Mouse (Mus musculus): ENCODE measurements around the gene Cdca8. TPM values are rescaled to one million over a fixed set of nuclear protein-coding genes. Genes with fewer than 3 reads are reported as not detected.
A peak's percentile ranks its signal among the peaks of the same experiment; 100 is the strongest.

The Cdca8 gene
- polyA plus RNA-seq, 1 experiment from 2014 or later, result 210 TPM

GRCm38 (mm10) chr4:124964912-124965599, 25.9 kb upstream of the Cdca8 start:
- no peaks in the 10 kb centered on the region for H3K9me3 ChIP-seq (ENCODE audit: control insufficient read depth, low read length)
- peaks cover 24% of the 10 kb centered on the region for H3K27me3 ChIP-seq (ENCODE audit: control insufficient read depth, insufficient read depth, low read length)
- H3K4me1 ChIP-seq (ENCODE audit: control insufficient read depth, insufficient read depth, low read length), result peaks cover 25% of the 10 kb centered on the region
- ATAC-seq (ENCODE audit: insufficient number of reproducible peaks, low FRiP score, low TSS enrichment, low read depth) (no peak; the same call in 1 of the 2 replicates), DNase-seq (ENCODE audit: low spot score) (no peak)
- no peak overlapping the region for H3K9ac ChIP-seq (ENCODE audit: low read length)
- H3K36me3 ChIP-seq (ENCODE audit: control insufficient read depth, insufficient read depth, low read length), result no peaks in the 10 kb centered on the region
- no peak overlapping the region for H3K27ac ChIP-seq (replicated peaks; ENCODE audit: low read depth, low read length)
- H3K4me2 ChIP-seq (ENCODE audit: low read depth, severe bottlenecking), result no peak overlapping the region
- 6% methylated on average over 8 of the region's 8 CpGs for WGBS
- H3K4me3 ChIP-seq (ENCODE audit: low read depth, low read length), result no peak overlapping the region

DNA sequence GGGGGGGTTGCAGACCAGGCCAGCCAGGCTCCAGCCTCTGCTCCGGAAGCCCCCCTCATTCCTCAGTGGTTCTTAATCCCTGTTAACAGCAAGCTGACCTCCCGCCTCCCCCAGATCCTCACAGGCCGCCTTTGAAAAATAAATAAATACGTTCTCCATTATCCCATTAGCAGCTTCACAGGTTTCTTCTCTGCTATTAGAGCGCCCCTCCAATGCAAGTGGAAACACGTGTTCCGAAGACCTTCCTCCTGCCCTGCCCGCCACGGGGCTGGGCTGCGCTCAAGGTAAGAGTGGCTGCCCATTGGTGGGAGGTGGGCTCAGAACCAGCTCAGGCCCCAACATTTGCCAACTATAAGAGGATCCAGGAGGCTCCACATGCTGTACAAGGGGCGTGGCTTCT, 23.5 kb upstream of the Cdca8 start:
- Histone ChIP-seq H3K4me1 (ENCODE audit: control insufficient read depth, insufficient read depth, low read length) (peaks cover 9% of the 10 kb centered on the region; the same call in 1 of the 2 replicates), H3K4me2 (ENCODE audit: low read depth, severe bottlenecking) (no peak overlapping the region), H3K9ac (ENCODE audit: low read length) (no peak overlapping the region), H3K36me3 (ENCODE audit: control insufficient read depth, insufficient read depth, low read length) (no peaks in the 10 kb centered on the region), H3K27me3 (ENCODE audit: control insufficient read depth, insufficient read depth, low read length) (peaks cover 22% of the 10 kb centered on the region), H3K9me3 (ENCODE audit: control insufficient read depth, low read length) (no peaks in the 10 kb centered on the region), H3K27ac (replicated peaks; ENCODE audit: low read depth, low read length) (no peak overlapping the region), H3K4me3 (ENCODE audit: low read depth, low read length) (no peak overlapping the region)
- DNase-seq (ENCODE audit: low spot score) (no peak), ATAC-seq (ENCODE audit: insufficient number of reproducible peaks, low FRiP score, low TSS enrichment, low read depth) (no peak)
- WGBS, result 28% methylated on average over 11 of the region's 11 CpGs

DNA sequence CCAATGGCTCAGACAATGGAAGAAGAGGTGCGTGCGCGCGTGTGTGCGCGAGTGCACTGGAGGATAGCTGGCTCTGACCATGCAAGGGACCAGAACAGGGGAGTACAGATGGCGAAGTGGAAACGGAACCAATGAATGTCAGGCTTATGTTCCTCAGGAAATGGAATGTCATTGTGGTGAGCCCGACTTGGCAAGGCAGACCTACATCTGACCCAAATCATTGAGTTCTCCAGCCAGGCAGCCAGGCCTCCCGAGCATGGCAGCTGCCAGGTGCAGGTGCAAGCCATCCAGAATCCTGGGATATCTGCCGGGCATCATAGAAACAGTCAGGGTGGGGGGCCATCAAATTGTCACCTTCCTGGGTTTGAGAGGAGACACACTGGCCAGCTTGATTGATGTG, 21.8 kb upstream of the Cdca8 start:
- Histone ChIP-seq H3K9me3 (ENCODE audit: control insufficient read depth, low read length) (no peaks in the 10 kb centered on the region), H3K4me3 (ENCODE audit: low read depth, low read length) (no peak overlapping the region), H3K36me3 (ENCODE audit: control insufficient read depth, insufficient read depth, low read length) (no peaks in the 10 kb centered on the region), H3K9ac (ENCODE audit: low read length) (no peak overlapping the region), H3K27ac (replicated peaks; ENCODE audit: low read depth, low read length) (no peak overlapping the region), H3K4me2 (ENCODE audit: low read depth, severe bottlenecking) (no peak overlapping the region), H3K4me1 (ENCODE audit: control insufficient read depth, insufficient read depth, low read length) (peaks cover 9% of the 10 kb centered on the region; the same call in 1 of the 2 replicates), H3K27me3 (ENCODE audit: control insufficient read depth, insufficient read depth, low read length) (peaks cover 29% of the 10 kb centered on the region)
- no peak for DNase-seq (ENCODE audit: low spot score)
- WGBS, result 83% methylated on average over 11 of the region's 11 CpGs
- ATAC-seq (ENCODE audit: insufficient number of reproducible peaks, low FRiP score, low TSS enrichment, low read depth), result no peak

DNA sequence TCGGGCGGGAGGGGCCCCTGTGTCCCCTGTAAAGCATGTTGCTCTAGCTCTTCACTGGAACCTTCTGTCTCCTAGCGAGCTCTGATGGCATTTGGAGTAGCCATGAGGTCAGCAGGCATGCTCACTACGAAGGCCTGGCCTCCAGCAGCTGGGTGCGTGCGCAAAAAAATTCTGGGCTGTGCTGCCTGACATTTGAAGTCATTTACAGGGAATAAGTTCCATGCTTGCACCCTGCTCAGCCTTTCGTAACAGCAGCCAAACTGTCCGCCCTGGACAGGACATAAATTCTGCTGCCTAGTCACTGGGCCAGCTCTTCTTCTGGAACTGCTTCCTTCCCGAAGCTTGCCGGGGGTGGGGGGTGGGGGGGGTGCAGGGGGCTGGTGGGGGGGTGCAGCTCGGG, 20.0 kb upstream of the Cdca8 start:
- Histone ChIP-seq H3K27ac (replicated peaks; ENCODE audit: low read depth, low read length) (no peak overlapping the region), H3K4me1 (ENCODE audit: control insufficient read depth, insufficient read depth, low read length) (0 out of 2 replicates have a peak, but pooled peaks cover 3% of the 10 kb centered on the region), H3K27me3 (ENCODE audit: control insufficient read depth, insufficient read depth, low read length) (peaks cover 33% of the 10 kb centered on the region), H3K4me3 (ENCODE audit: low read depth, low read length) (no peak overlapping the region), H3K9me3 (ENCODE audit: control insufficient read depth, low read length) (no peaks in the 10 kb centered on the region), H3K9ac (ENCODE audit: low read length) (no peak overlapping the region), H3K36me3 (ENCODE audit: control insufficient read depth, insufficient read depth, low read length) (no peaks in the 10 kb centered on the region), H3K4me2 (ENCODE audit: low read depth, severe bottlenecking) (no peak overlapping the region)
- 37% methylated on average over 11 of the region's 11 CpGs for WGBS
- DNase-seq (ENCODE audit: low spot score) (no peak), ATAC-seq (ENCODE audit: insufficient number of reproducible peaks, low FRiP score, low TSS enrichment, low read depth) (no peak)

DNA sequence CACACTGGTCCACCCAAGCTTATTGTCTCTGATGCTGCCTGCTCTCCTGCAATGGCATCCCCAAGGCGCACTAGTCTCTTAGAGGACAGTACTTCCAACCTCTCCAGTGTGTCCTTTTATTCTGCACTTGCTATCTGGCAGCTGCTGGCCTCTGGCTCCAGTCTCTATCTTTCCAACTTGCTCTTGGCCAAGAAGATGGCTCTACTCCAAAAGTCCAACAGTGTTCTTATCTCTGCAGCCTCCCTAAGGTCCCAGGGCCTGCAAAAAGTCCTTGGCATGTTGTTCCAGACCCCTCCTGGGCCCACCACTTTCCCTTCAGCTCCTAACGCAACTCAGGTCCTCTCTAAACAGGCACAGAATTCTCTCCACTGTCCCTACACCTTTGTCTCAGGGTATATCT, 18.2 kb upstream of the Cdca8 start:
- WGBS, result 74% methylated on average over 2 of the region's 2 CpGs
- Histone ChIP-seq H3K36me3 (ENCODE audit: control insufficient read depth, insufficient read depth, low read length) (no peaks in the 10 kb centered on the region), H3K4me1 (ENCODE audit: control insufficient read depth, insufficient read depth, low read length) (no peaks in the 10 kb centered on the region), H3K4me3 (ENCODE audit: low read depth, low read length) (no peak overlapping the region), H3K27me3 (ENCODE audit: control insufficient read depth, insufficient read depth, low read length) (peaks cover 48% of the 10 kb centered on the region), H3K9ac (ENCODE audit: low read length) (no peak overlapping the region), H3K9me3 (ENCODE audit: control insufficient read depth, low read length) (no peaks in the 10 kb centered on the region), H3K27ac (replicated peaks; ENCODE audit: low read depth, low read length) (no peak overlapping the region), H3K4me2 (ENCODE audit: low read depth, severe bottlenecking) (no peak overlapping the region)
- ATAC-seq (ENCODE audit: insufficient number of reproducible peaks, low FRiP score, low TSS enrichment, low read depth) (no peak), DNase-seq (ENCODE audit: low spot score) (no peak)

DNA sequence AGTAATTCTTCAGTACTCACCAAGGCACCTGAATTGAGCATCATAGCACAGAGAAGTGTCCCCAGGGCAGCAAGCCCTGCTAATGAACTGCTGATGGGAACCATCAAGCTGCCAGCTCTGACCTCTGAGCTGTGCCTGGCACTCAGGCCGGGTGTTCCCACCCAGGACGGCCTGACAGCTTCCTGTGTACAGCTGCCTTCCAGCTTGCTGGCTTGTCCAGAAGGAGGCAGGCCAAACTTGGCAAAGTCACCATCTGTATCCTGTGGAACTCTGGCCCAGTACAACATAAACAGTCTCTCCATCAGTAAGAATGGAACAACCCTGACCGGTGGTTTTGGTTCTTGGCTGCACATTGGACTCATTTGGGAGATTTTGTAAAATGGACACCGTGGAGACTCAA, 14.4 kb upstream of the Cdca8 start:
- Histone ChIP-seq H3K4me3 (ENCODE audit: low read depth, low read length) (no peak overlapping the region), H3K27me3 (ENCODE audit: control insufficient read depth, insufficient read depth, low read length) (peaks cover 46% of the 10 kb centered on the region), H3K27ac (replicated peaks; ENCODE audit: low read depth, low read length) (no peak overlapping the region), H3K9ac (ENCODE audit: low read length) (no peak overlapping the region), H3K9me3 (ENCODE audit: control insufficient read depth, low read length) (no peaks in the 10 kb centered on the region), H3K4me1 (ENCODE audit: control insufficient read depth, insufficient read depth, low read length) (peaks cover 17% of the 10 kb centered on the region), H3K4me2 (ENCODE audit: low read depth, severe bottlenecking) (no peak overlapping the region), H3K36me3 (ENCODE audit: control insufficient read depth, insufficient read depth, low read length) (no peaks in the 10 kb centered on the region)
- 56% methylated on average over 4 of the region's 4 CpGs for WGBS
- ATAC-seq (ENCODE audit: insufficient number of reproducible peaks, low FRiP score, low TSS enrichment, low read depth), result no peak
- no peak for DNase-seq (ENCODE audit: low spot score)

GRCm38 (mm10) chr4:124951036-124951433, 11.9 kb upstream of the Cdca8 start:
- H3K9ac ChIP-seq (ENCODE audit: low read length), result no peak overlapping the region
- no peak overlapping the region for H3K4me3 ChIP-seq (ENCODE audit: low read depth, low read length)
- WGBS, result 24% methylated on average over 10 of the region's 10 CpGs
- H3K9me3 ChIP-seq (ENCODE audit: control insufficient read depth, low read length), result no peaks in the 10 kb centered on the region
- peak overlapping the region; percentile 2; the same call in 1 of the 2 replicates for H3K4me2 ChIP-seq (ENCODE audit: low read depth, severe bottlenecking)
- H3K36me3 ChIP-seq (ENCODE audit: control insufficient read depth, insufficient read depth, low read length), result no peaks in the 10 kb centered on the region
- no peak for ATAC-seq (ENCODE audit: insufficient number of reproducible peaks, low FRiP score, low TSS enrichment, low read depth)
- H3K27me3 ChIP-seq (ENCODE audit: control insufficient read depth, insufficient read depth, low read length), result peaks cover 56% of the 10 kb centered on the region
- H3K27ac ChIP-seq (replicated peaks; ENCODE audit: low read depth, low read length), result no peak overlapping the region
- DNase-seq (ENCODE audit: low spot score), result no peak
- peaks cover 17% of the 10 kb centered on the region for H3K4me1 ChIP-seq (ENCODE audit: control insufficient read depth, insufficient read depth, low read length)

GRCm38 (mm10) chr4:124950181-124951035, 11.3 kb upstream of the Cdca8 start:
- Histone ChIP-seq H3K4me3 (ENCODE audit: low read depth, low read length) (no peak overlapping the region), H3K4me1 (ENCODE audit: control insufficient read depth, insufficient read depth, low read length) (peaks cover 17% of the 10 kb centered on the region), H3K4me2 (ENCODE audit: low read depth, severe bottlenecking) (no peak overlapping the region), H3K9ac (ENCODE audit: low read length) (no peak overlapping the region), H3K27ac (replicated peaks; ENCODE audit: low read depth, low read length) (no peak overlapping the region), H3K27me3 (ENCODE audit: control insufficient read depth, insufficient read depth, low read length) (peaks cover 53% of the 10 kb centered on the region), H3K36me3 (ENCODE audit: control insufficient read depth, insufficient read depth, low read length) (no peaks in the 10 kb centered on the region), H3K9me3 (ENCODE audit: control insufficient read depth, low read length) (no peaks in the 10 kb centered on the region)
- 35% methylated on average over 21 of the region's 21 CpGs for WGBS
- DNase-seq (ENCODE audit: low spot score), result peak; percentile 70
- ATAC-seq (ENCODE audit: insufficient number of reproducible peaks, low FRiP score, low TSS enrichment, low read depth), result peak; percentile 49
